Mouse (Mus musculus) kidney, adult 2 months (tissue): ENCODE measurements around the gene Rybp. TPM values are rescaled to one million over a fixed set of nuclear protein-coding genes. Genes with fewer than 3 reads are reported as not detected.
A peak's percentile ranks its signal among the peaks of the same experiment; 100 is the strongest.

Experiments
- DNase-seq: peaks from one replicate; pipeline ENCODE4 v3.0.0; 2021
- H3K27ac ChIP-seq: fragments of 200-500 bp; 2 replicates; pipeline ENCODE4 v1.5.1; 2012; ENCODE audit warnings: low read depth, low read length, control low read depth, inconsistent platforms; ENCODE audit not compliant: insufficient read depth
- H3K27me3 ChIP-seq: fragments of 200-500 bp; replicated peaks from 2 replicates; pipeline ENCODE4 v1.6.1; 2012; ENCODE audit warnings: mild to moderate bottlenecking, moderate library complexity, low read length, inconsistent platforms; ENCODE audit not compliant: control insufficient read depth, insufficient read depth
- H3K36me3 ChIP-seq: fragments of 200-500 bp; 2 replicates; pipeline ENCODE4 v1.6.1; 2012; ENCODE audit warnings: mild to moderate bottlenecking, moderate library complexity, low read length, inconsistent platforms; ENCODE audit not compliant: control insufficient read depth, insufficient read depth
- H3K4me1 ChIP-seq: fragments of 200-500 bp; 2 replicates; pipeline ENCODE4 v1.6.1; 2011; ENCODE audit warnings: low read length; ENCODE audit not compliant: control insufficient read depth, insufficient read depth
- H3K4me3 ChIP-seq: fragments of 200-500 bp; 2 replicates; pipeline ENCODE4 v1.5.1; 2011; ENCODE audit warnings: mild to moderate bottlenecking, low read depth, low read length, control low read depth; ENCODE audit not compliant: insufficient read depth
- CTCF ChIP-seq: fragments of 200-500 bp; conservative IDR thresholded peaks from 2 replicates; pipeline ENCODE4 v1.5.1; 2011; ENCODE audit warnings: low read depth, mild to moderate bottlenecking, control low read depth, low read length, moderate library complexity, mixed read lengths; ENCODE audit not compliant: insufficient read depth, insufficient read length
- POLR2A ChIP-seq: fragments of 200-500 bp; IDR thresholded peaks from one replicate; pipeline ENCODE4 v1.6.1; 2011; ENCODE audit warnings: low read depth, low read length, control low read depth
- WGBS: fragments of 180-500 bp; shearing (Covaris S2); methylation state at CpG from one replicate; pipeline ENCODE4 v1.1.7; 2018; 5-methylcytosine and 5-hydroxymethylcytosine counted together
- polyA plus RNA-seq: library from polyadenylated mRNA; depleted of rRNA; stranded (reverse); fragments of >200 nt; gene quantifications from 2 replicates; pipeline ENCODE4 v1.2.3, GENCODE M21; 2012

Gene Rybp
- polyA plus RNA-seq, 1 experiment: 19.4 TPM

GRCm38 (mm10) chr6:100202091-100202490 lies 85.2 kb downstream of the Rybp start:
- Histone ChIP-seq H3K4me3 (no peak overlapping the region), H3K27ac (no peak overlapping the region)
- 54% methylated on average over 1 of the region's 1 CpGs for WGBS

GRCm38 (mm10) chr6:100197102-100197501 lies 90.2 kb downstream of the Rybp start:
- Histone ChIP-seq H3K27me3 (no peaks in the 10 kb centered on the region), H3K27ac (no peak overlapping the region), H3K4me1 (no peaks in the 10 kb centered on the region), H3K36me3 (no peaks in the 10 kb centered on the region), H3K4me3 (no peak overlapping the region)
- WGBS: 79% methylated on average over 5 of the region's 5 CpGs
- TF ChIP-seq POLR2A (no peak), CTCF (no peak)
- DNase-seq: no peak

More at GRCm38 (mm10) chr6:100202091-100202490, 85.2 kb downstream of the Rybp start:
- Histone ChIP-seq H3K27me3 (no peaks in the 10 kb centered on the region), H3K4me1 (peaks cover 3% of the 10 kb centered on the region; the same call in 1 of the 2 replicates), H3K36me3 (no peaks in the 10 kb centered on the region)
- TF ChIP-seq POLR2A: no peak
- no peak for TF ChIP-seq CTCF
- peak; percentile 36 for DNase-seq

- TF ChIP-seq POLR2A: no peak
- no peak for TF ChIP-seq CTCF
- WGBS: 48% methylated on average over 7 of the region's 7 CpGs
- H3K27me3 ChIP-seq: no peaks in the 10 kb centered on the region
- H3K4me1 ChIP-seq: no peaks in the 10 kb centered on the region
- no peak overlapping the region for H3K4me3 ChIP-seq
- no peak overlapping the region for H3K27ac ChIP-seq
- H3K36me3 ChIP-seq: no peaks in the 10 kb centered on the region
- DNase-seq: peak; percentile 56
These were observed 91.3 kb downstream of the Rybp start for GRCm38 (mm10) chr6:100195870-100196409.

- no peak overlapping the region for H3K4me3 ChIP-seq
- no peaks in the 10 kb centered on the region for H3K4me1 ChIP-seq
- H3K36me3 ChIP-seq: no peaks in the 10 kb centered on the region
- H3K27ac ChIP-seq: no peak overlapping the region
- no peak for TF ChIP-seq CTCF
- TF ChIP-seq POLR2A: no peak
- DNase-seq: no peak
- WGBS: 87% methylated on average over 5 of the region's 5 CpGs
- no peaks in the 10 kb centered on the region for H3K27me3 ChIP-seq
These were observed 92.2 kb downstream of the Rybp start for GRCm38 (mm10) chr6:100195091-100195490.

- peak; percentile 30 for DNase-seq
- H3K36me3 ChIP-seq: no peaks in the 10 kb centered on the region
- H3K4me3 ChIP-seq: no peak overlapping the region
- no peaks in the 10 kb centered on the region for H3K4me1 ChIP-seq
- H3K27me3 ChIP-seq: no peaks in the 10 kb centered on the region
- H3K27ac ChIP-seq: no peak overlapping the region
- whole genome bisulfite sequencing: 54% methylated on average over 7 of the region's 7 CpGs
- TF ChIP-seq CTCF (no peak), POLR2A (no peak)
These were observed 93.5 kb downstream of the Rybp start for GRCm38 (mm10) chr6:100193760-100194159.

GRCm38 (mm10) chr6:100192691-100193229 lies 94.5 kb downstream of the Rybp start:
- 67% methylated on average over 4 of the region's 4 CpGs for WGBS
- Histone ChIP-seq H3K4me1 (no peaks in the 10 kb centered on the region), H3K4me3 (no peak overlapping the region), H3K27ac (no peak overlapping the region), H3K36me3 (no peaks in the 10 kb centered on the region), H3K27me3 (no peaks in the 10 kb centered on the region)
- TF ChIP-seq POLR2A (no peak), CTCF (no peak)
- DNase-seq: no peak

GRCm38 (mm10) chr6:100190803-100191559 lies 96.3 kb downstream of the Rybp start:
- H3K27me3 ChIP-seq: no peaks in the 10 kb centered on the region
- TF ChIP-seq POLR2A (no peak), CTCF (no peak)
- no peak for DNase-seq
- no peak overlapping the region for H3K4me3 ChIP-seq
- H3K27ac ChIP-seq: no peak overlapping the region
- WGBS: 90% methylated on average over 15 of the region's 15 CpGs
- H3K4me1 ChIP-seq: no peaks in the 10 kb centered on the region
- H3K36me3 ChIP-seq: no peaks in the 10 kb centered on the region

- no peak for DNase-seq
- no peaks in the 10 kb centered on the region for H3K36me3 ChIP-seq
- H3K4me1 ChIP-seq: no peaks in the 10 kb centered on the region
- no peak for TF ChIP-seq POLR2A
- no peak for TF ChIP-seq CTCF
- WGBS: 94% methylated on average over 10 of the region's 10 CpGs
- no peak overlapping the region for H3K4me3 ChIP-seq
- no peak overlapping the region for H3K27ac ChIP-seq
- H3K27me3 ChIP-seq: no peaks in the 10 kb centered on the region
These were observed 97.0 kb downstream of the Rybp start for GRCm38 (mm10) chr6:100190310-100190709.
